Mouse (Mus musculus) spleen, postnatal 36 days (tissue): ENCODE measurements around the gene Mkln1.

Source experiments
- DNase-seq, 2 experiments: peaks; one replicate each; pipeline ENCODE4 v3.0.0; 2022; ENCODE audit warnings: low spot score in 2 of 2, mixed read lengths in 1 of 2

The Mkln1 gene

DNA sequence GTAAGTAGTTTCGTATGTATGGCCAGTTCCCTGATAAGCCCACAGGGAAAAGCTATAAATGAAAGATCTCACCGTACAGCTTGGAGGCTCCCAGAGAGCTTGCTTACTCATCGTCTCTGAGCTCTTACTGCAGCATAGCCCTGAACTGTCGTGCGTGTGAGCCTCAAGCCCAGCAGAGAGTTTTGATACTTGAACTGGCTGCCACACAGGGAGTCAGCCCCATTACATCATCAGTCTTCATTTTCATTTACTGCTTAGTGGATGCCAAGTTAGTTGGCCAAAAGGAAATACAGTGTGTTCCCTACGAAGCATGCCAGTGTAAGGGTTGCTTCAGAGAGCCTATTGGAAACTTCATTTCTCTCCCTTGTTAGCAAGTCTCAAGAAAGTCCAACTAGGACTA is 115.2 kb downstream of the Mkln1 start:
- no peak for DNase-seq

- no peak for DNase-seq
Measured at GRCm38 (mm10) chr6:31517681-31518337, 119.3 kb downstream of the Mkln1 start.

GRCm38 (mm10) chr6:31518338-31518698 is 119.8 kb downstream of the Mkln1 start:
- DNase-seq: no peak

DNA sequence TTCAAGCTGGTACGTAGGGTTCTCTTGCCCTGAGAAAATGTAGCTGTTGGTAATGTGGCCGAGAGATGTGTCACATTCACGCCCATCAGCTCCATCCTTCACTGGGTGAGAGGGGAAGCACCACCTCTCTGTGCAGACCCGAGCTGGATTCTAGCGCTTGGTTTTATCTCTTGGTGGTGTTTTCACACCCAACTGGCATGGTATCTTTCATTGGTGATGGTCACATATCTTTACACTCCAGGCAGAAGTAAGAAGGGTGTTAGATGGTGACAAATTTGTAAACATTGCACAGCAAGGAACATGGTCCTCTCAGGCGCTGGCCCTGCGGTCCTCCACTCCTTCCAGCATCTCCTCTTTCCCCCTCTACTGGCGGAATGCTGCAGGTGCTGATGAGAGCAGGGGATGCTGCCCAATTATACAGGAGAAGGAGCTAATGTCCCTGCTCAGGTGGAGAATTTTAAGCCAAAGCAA is 120.5 kb downstream of the Mkln1 start:
- peak; percentile 17 to 44 for DNase-seq

DNA sequence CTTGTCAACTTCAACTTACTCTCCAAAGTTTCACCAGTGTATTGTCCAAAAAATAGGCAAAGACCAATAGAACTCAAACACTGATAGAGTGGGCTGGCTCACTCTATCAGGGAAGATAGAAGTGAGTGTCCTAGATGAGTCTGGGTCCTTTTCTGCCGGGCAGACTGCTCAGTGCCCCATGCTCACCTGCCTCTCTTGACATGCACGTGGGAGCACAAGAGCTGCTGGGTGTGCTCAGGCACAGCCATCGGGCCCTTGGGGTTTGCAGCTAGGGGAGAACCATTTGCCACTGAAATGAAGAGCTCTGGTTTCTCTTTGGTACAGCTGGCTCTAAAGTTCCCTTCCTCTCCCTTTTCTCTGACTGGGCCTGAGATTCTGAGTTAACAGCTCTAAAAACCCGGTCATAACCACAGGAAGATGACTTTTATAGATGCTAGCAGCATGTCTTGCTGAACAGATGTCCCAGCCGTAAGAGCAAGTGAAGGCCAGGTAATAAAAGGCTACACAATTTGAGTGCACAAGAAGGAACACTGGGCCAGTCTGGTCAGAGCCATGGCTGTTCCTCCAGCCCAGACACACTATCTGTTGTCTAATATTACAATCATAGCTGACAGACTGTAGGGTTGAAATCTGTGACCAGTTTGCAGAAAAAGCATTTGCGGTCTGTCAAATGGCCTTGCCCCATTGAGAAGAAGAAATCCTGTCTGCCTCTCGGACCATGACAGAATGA is 122.1 kb downstream of the Mkln1 start:
- DNase-seq: no peak

DNA sequence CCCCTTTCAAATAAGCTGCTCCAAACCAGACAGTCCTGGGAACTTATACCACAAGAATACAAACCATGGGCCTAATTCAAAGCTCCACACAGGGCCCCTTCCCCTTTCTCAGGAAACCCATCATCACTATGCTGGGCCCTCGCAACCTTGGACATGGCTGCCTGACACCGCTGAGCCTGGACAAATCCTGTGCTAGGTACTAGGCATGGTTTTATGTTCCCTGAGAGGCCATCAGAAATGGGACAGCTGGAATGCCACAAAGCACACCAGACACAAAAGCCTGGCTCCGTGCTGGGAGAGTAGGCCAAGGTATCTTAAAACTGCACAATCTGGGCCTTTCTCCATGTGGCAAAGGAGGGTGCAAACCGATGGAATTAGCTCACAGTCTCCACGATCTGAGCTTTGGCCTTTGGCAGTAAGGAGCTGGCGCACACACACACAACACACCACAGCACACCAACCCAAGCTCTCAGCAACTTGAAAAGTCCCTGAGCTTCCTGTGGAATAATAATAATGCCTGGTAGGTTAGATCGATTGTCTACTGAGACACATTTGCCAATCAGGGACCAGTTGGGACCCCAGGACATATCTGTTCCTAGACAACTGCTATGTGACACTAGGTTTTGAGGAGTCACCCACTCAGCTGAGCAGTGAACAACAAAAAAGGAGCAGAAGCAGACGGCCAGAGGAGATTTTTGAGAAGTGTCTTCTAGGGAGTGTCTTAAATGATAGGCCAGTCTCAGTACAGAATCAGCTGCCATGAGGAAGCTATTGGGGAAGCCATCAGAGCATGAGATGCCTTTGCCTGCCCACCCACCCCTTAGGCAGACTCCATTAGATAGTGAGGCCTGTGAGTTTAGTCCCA is 123.2 kb downstream of the Mkln1 start:
- DNase-seq: no peak

DNA sequence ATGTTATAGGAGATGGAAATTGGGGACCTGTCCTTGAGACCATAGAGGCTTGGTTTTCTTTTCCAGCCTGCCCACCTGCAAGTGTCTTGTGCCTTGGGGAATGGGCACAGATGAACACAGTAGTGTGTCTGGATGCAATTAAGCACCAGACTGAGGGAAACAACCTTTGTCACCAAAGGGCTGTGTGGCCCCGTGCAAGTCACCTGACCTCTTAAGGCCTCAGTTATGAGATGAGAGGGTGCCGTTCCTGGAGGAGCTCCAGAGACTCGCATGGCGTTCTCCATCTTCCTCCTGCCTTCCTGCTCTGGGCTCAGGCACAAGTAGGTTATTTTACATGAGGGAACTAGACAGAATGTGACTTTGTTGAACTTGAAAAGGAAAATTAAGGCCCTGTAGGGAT is 123.9 kb downstream of the Mkln1 start:
- no peak for DNase-seq

DNA sequence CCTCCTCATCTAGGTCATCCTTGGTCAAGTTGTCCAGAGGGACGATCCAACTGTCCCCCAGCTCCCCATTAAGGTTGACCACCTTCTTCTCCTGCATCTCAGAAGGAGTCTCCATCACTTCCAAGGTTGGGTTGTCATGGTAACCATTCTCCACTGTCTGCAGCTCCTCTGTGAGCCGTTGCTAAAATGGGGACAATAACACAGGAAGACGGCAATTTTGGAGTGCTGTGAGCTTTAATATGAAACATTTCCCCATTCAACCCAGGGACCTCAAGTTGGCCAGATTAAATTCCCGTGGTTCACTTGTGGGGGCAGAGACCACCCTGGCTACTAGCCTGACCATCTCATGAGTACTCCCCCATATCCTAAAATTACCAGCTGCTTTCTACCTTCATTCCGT is 124.5 kb downstream of the Mkln1 start:
- DNase-seq: no peak

- DNase-seq: no peak
Measured at GRCm38 (mm10) chr6:31523657-31524056, 125.1 kb downstream of the Mkln1 start.

DNA sequence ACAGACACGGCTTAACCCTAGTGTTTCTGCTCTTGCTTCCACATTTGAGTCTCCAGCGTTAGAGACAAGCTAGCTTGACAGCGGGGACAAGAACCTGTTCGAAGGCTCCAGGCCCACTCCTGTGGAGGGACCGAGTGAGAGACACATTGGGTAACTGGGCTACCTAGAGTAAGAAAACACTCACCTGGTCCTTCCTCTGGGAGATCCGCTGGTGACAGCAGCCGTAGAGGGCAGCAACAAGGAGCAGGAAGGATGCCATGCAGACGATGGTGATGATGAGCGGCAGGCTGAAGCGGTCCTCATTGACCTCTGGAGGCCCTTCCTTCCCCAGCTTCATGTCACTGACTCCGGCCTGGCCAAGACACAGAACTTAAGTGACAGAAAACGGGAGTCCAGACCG is 125.6 kb downstream of the Mkln1 start:
- DNase-seq: no peak

DNA sequence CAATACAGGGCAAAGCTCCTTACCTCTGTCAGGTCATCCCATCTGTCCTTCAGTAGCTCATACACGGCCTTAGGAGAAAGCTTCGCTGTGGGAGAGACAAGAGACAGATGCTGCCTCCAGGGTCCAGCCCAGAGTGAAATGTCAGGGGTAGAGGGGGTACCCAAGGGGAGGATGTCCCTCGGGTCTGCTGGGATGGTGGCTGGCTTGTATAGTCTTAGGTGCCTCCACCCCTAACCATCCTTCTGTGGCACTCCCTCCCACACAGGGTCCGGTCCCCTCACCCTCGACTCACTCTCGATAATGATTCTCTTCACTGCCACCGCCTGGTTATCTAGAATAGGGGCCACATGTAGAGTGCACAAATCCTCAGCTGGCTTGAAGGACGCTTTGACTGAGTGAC is 126.1 kb downstream of the Mkln1 start:
- DNase-seq: no peak

DNA sequence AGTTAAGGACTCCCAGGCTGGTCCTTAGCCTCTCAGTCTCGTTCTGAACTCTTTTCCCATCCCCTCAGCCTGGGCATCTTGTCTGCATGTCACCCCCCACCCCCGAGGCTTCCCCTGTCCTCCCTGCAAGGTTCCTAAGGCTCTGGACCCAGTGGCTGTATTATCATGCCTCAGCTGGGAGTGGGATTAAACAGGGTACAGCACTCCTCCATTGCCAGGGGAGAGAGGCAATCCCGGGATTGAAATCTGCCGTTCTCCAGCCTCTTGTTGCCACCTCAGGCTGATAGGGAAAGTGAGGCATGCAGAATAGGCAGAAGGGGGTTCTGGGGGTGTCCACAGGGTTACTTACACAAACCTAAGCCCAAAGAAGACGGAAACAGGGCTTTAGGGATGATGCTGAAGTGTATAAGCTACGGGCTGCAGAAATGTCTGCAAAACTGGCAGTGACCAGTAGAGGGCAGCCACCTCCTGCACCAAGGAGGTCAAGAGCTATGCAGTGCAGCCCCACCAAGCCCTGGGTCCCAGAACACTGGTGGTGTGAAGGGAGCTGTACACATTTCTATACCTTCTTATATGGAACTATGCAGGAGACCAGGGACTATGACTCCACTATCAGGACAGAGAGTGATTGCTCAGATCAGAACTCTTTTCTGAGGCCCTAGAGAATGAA is 126.8 kb downstream of the Mkln1 start:
- DNase-seq: no peak

DNA sequence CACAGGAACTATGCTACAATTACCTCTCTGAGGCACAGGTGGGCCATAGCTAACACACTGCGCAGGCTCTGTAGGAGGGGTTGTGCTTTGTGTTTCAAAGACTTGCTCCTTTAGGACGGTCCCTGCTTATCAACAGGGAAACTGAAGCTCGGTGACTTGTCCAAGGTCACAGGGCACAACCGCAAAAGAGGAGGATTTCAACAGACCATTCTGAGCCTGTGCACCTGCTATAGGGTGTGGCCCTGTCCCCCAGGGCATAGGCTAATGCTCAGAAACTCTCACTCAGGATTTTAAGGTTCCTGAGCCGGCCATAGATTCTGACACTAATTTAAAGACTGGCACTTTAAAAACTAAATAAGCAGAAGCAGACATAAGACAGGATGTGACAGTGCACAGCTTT is 128.4 kb downstream of the Mkln1 start:
- DNase-seq: no peak

DNA sequence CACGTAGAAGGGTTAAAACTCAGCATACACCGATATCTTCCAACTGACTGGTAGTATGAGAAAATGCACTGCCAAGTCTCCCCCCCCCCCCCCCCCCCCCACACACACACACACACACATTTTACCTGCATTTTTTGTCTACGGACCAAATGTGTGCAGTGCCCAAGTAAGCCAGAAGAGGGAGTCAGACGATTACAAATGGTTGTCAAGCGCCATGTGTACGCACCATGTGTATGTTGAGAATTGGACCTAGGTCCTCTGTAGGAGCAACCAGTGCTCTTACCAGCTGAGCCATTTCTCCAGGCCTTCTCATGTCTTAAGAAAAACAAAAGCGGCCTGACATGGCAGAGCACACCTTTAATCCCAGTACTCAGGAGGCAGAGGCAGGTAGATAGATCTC is 129.4 kb downstream of the Mkln1 start:
- DNase-seq: no peak

GRCm38 (mm10) chr6:31528339-31528738 is 129.8 kb downstream of the Mkln1 start:
- DNase-seq: no peak

DNA sequence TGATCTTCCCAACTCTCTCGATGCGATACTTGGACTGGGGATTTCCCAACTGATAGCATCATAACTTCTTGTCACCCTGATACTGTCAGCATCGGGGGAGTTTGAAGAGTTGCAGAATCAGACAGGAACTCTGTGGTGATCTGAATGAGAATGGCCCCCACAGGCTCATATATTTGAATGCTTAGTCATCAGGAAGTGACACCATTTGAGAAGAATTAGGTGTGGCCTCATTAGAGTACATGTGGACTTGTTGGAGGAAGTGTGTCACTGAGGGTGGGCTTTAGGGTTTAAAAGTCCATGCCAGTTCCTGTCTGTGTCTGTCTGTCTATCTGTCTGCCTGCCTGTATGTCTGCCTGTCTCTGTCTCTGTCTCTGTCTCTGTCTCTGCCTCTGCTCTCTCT is 133.3 kb downstream of the Mkln1 start:
- DNase-seq: no peak

DNA sequence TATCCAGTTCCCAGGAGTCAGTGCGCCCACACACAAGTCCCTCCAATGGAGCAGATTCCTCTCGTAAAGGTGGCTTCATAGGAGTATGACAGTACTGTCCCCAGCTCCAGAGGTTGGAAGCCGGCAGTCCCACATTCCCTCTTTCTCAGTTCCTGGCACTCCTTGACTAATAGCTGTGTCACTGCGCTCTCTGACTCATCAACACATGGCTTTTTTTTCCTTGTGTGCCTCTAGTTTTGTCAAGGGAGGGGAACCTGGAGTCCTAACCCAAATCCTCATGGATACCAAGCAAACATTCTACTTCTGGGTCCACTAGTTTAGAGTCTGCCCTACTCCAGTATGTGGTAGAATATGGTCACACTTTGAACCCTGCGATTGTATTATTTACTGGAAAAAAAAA is 136.2 kb downstream of the Mkln1 start:
- no peak for DNase-seq

- DNase-seq: no peak
Measured at GRCm38 (mm10) chr6:31537193-31537592, 138.7 kb downstream of the Mkln1 start.

DNA sequence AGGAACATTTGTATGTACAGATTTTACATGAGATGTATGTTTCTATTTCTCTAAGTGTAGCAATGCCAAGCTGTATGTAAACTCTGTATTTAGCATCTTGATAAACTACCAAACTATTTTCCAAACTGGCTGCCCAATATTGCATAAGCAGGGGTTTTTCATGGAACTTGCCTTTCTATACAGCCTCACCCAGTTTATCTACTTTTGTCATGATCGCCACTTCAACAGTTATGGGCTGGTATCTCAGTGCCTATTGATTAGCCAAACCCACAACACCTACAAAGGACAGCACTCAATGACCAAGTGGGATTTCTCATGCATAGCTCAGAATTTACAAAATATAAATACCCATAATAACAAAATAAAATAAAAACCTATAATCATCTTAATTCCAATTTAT is 139.6 kb downstream of the Mkln1 start:
- no peak for DNase-seq

DNA sequence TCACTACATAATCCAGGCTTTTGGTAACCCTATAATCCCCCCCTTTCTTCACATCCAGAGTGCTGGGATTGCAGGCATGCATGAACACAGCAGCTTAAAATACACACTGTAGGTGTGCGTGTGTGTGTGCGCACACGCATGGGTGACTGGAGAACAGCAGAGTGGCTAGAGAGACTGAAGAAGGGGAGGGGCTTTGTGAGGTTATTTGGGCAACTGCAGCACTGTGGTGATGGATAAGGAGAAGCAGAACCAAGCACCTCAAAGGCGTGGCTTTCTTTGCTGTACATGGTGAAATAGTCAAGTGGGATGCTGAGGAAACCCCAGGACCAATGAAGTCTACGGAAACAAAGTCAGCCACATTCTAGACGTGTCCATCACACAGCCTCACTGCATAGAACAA is 141.5 kb downstream of the Mkln1 start:
- DNase-seq: no peak

DNA sequence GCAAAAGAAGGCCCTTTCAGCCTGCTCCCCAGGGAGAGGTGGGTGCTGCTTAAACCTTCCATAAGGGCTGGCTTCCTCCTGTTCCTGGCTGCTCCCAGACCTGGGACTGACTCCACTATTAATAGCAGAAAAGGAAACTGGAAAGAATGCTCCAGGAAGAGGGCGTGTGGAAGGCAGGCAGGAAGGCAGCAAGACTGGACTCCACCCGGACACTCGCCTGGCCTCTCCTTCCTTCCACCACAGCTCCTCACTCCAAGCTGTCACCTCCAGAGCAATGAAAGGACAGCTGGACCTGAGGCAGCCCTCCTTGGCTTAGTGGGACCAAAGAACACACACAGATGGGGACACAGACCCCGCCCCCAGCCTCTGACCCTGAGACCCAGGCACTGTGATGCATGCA is 145.8 kb downstream of the Mkln1 start:
- no peak for DNase-seq
